Mouse (Mus musculus) stomach, postnatal 0 days (tissue): Measurements from ENCODE around the gene Gm3448.

Source experiments
- CTCF ChIP-seq: IDR thresholded peaks from 2 replicates; pipeline ENCODE4 v1.5.1; 2016; ENCODE audit warnings: antibody characterized with exemption, low read depth, mild to moderate bottlenecking, moderate library complexity
- EP300 ChIP-seq: optimal IDR thresholded peaks from 2 replicates; pipeline ENCODE3; 2016; ENCODE audit warnings: antibody characterized with exemption

DNA sequence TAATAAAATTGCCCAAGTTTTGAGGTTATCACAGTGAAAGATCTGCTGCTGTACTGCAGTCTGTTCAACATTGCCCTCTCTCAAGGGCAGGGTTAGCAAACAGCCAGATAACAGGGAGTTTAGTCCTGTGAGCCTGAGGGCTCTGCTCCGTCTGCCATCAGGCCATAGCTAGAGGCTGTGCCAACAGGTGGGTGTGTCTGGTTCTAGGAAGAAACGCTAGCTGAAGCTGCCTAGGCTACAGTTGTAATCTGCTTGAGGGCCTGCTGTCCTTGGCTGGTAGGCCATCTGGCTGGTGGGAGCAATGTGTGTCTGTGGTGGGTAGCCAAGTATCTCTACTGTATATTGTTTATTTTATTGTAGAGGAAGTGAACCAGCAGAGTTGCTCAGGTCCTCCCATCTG is 36.2 kb upstream of the Gm3448 start:
- no peak for TF ChIP-seq CTCF
- TF ChIP-seq EP300 = no peak
